Mouse (Mus musculus) cerebellum, adult 18-20 months (tissue): ENCODE measurements at regions not wholly inside any gene's neighbourhood (a gene's known extent, or its start where the extent isn't known, plus 50 kb on each side); places are given as distances from the start of the nearest gene placed in this dataset.

ENCODE experiments used
- DNase-seq, 2 experiments: peaks; one replicate each; pipeline ENCODE4 v3.0.0; 2021

- DNase-seq = no peak
Observed at GRCm38 (mm10) chr12:106764516-106764915, 723.9 kb upstream of the 3110018I06Rik start.

- no peak for DNase-seq
Observed at GRCm38 (mm10) chr12:106773536-106773935, 714.9 kb upstream of the 3110018I06Rik start.

- no peak for DNase-seq
Observed at GRCm38 (mm10) chr12:106796596-106796995, 691.8 kb upstream of the 3110018I06Rik start.

- DNase-seq = no peak
Observed at GRCm38 (mm10) chr12:106819736-106820135, 668.7 kb upstream of the 3110018I06Rik start.

- DNase-seq = no peak
Observed at GRCm38 (mm10) chr12:106822311-106822710, 666.1 kb upstream of the 3110018I06Rik start.

GRCm38 (mm10) chr12:106828542-106828941, 659.9 kb upstream of the 3110018I06Rik start:
- DNase-seq = no peak

GRCm38 (mm10) chr12:106829323-106829722, 659.1 kb upstream of the 3110018I06Rik start:
- DNase-seq = no peak

- no peak for DNase-seq
Observed at GRCm38 (mm10) chr12:106835241-106835640, 653.2 kb upstream of the 3110018I06Rik start.

- no peak for DNase-seq
Observed at GRCm38 (mm10) chr12:106839618-106840017, 648.8 kb upstream of the 3110018I06Rik start.

- no peak for DNase-seq
Observed at GRCm38 (mm10) chr12:106840150-106840651, 648.2 kb upstream of the 3110018I06Rik start.

- no peak for DNase-seq
Observed at GRCm38 (mm10) chr12:106841996-106842395, 646.4 kb upstream of the 3110018I06Rik start.

- no peak for DNase-seq
Observed at GRCm38 (mm10) chr12:106842396-106842795, 646.0 kb upstream of the 3110018I06Rik start.

- DNase-seq = no peak
Observed at GRCm38 (mm10) chr12:106851666-106852065, 636.8 kb upstream of the 3110018I06Rik start.

GRCm38 (mm10) chr12:106852736-106853135, 635.7 kb upstream of the 3110018I06Rik start:
- DNase-seq = no peak

GRCm38 (mm10) chr12:106853711-106854240, 634.7 kb upstream of the 3110018I06Rik start:
- no peak for DNase-seq

- DNase-seq = no peak
Observed at GRCm38 (mm10) chr12:106855520-106855919, 632.9 kb upstream of the 3110018I06Rik start.

GRCm38 (mm10) chr12:106861638-106862037, 626.8 kb upstream of the 3110018I06Rik start:
- DNase-seq = no peak

- no peak for DNase-seq
Observed at GRCm38 (mm10) chr12:106864076-106864475, 624.4 kb upstream of the 3110018I06Rik start.

GRCm38 (mm10) chr12:106868036-106868435, 620.4 kb upstream of the 3110018I06Rik start:
- DNase-seq = no peak

GRCm38 (mm10) chr12:106871481-106871880, 617.0 kb upstream of the 3110018I06Rik start:
- no peak for DNase-seq

- DNase-seq = no peak
Observed at GRCm38 (mm10) chr12:106872966-106873730, 615.3 kb upstream of the 3110018I06Rik start.

- no peak for DNase-seq
Observed at GRCm38 (mm10) chr12:106890319-106890718, 598.1 kb upstream of the 3110018I06Rik start.

GRCm38 (mm10) chr12:106894061-106894460, 594.4 kb upstream of the 3110018I06Rik start:
- no peak for DNase-seq

GRCm38 (mm10) chr12:106904202-106904601, 584.2 kb upstream of the 3110018I06Rik start:
- no peak for DNase-seq
